Mouse (Mus musculus): ENCODE measurements around the gene Olfr165.
"Not testable (repeated sequence)": the region's sequence is repeated elsewhere in the genome, so short reads cannot be mapped to it uniquely, and the experiment has no call there.

The Olfr165 gene

GRCm38 (mm10) chr16:19423034-19423433 lies at the start of gene Olfr165:
Olfr165 (minus strand) TSS chr16:19423134.
- no peak for DNase-seq

- DNase-seq: no peak
These were observed 41.4 kb upstream of the Olfr165 start for GRCm38 (mm10) chr16:19464365-19464764.

GRCm38 (mm10) chr16:19458741-19459140 lies 35.8 kb upstream of the Olfr165 start:
- not testable (repeated sequence) for DNase-seq

- DNase-seq: no peak
These were observed 35.0 kb downstream of the Olfr165 start for GRCm38 (mm10) chr16:19387984-19388383.

All from cerebellum, adult 18-20 months (tissue).